Mouse (Mus musculus) hindbrain, postnatal 0 days (tissue): ENCODE results near the gene Ndufv3. TPM values are rescaled to one million over a fixed set of nuclear protein-coding genes. Genes with fewer than 3 reads are reported as not detected.
A peak's percentile ranks its signal among the peaks of the same experiment; 100 is the strongest.

Experiments used
- ATAC-seq: fragments of 200-750 bp; cut with Nextera tagmentation; 2 replicates; pipeline ENCODE4 v1.8.0; 2017; ENCODE audit warnings: mild to moderate bottlenecking, moderate TSS enrichment, moderate library complexity
- DNase-seq: peaks from one replicate; pipeline ENCODE4 v3.0.0-alpha.2; 2015; ENCODE audit warnings: low spot score
- H3K27ac ChIP-seq: fragments of 300-500 bp; sonication (generic); 2 replicates; pipeline ENCODE4 v1.5.1; 2014; ENCODE audit warnings: mild to moderate bottlenecking
- H3K27me3 ChIP-seq: fragments of 300-500 bp; sonication (generic); 2 replicates; pipeline ENCODE4 v1.6.1; 2014; ENCODE audit warnings: low read length, mixed read lengths; ENCODE audit not compliant: insufficient read depth
- H3K36me3 ChIP-seq: fragments of 300-500 bp; sonication (generic); 2 replicates; pipeline ENCODE4 v1.6.1; 2014; ENCODE audit warnings: low read length, mixed read lengths; ENCODE audit not compliant: insufficient read depth
- H3K4me1 ChIP-seq: fragments of 300-500 bp; sonication (generic); 2 replicates; pipeline ENCODE4 v1.6.1; 2014; ENCODE audit warnings: antibody characterized with exemption, low read length, mixed read lengths; ENCODE audit not compliant: insufficient read depth
- H3K4me2 ChIP-seq: fragments of 300-500 bp; sonication (generic); 2 replicates; pipeline ENCODE4 v1.6.1; 2014; ENCODE audit warnings: low read depth, mild to moderate bottlenecking, low read length, moderate library complexity, mixed read lengths
- H3K4me3 ChIP-seq: fragments of 300-500 bp; sonication (generic); 2 replicates; pipeline ENCODE4 v1.5.1; 2014; ENCODE audit warnings: low read length
- H3K9ac ChIP-seq: fragments of 300-500 bp; sonication (generic); replicated peaks from 2 replicates; pipeline ENCODE4 v1.6.1; 2014; ENCODE audit warnings: mild to moderate bottlenecking, low read length, moderate library complexity, mixed read lengths
- H3K9me3 ChIP-seq: fragments of 300-500 bp; sonication (generic); 2 replicates; pipeline ENCODE4 v1.6.1; 2016; ENCODE audit warnings: low read length, mixed read lengths
- CTCF ChIP-seq: IDR thresholded peaks from 2 replicates; pipeline ENCODE4 v1.5.1; 2016; ENCODE audit warnings: antibody characterized with exemption, control low read depth, low read depth
- WGBS: fragments of 180-500 bp; shearing (Covaris S2); extraction: QIAGEN DNeasy Blood & Tissue Kit; methylation state at CpG from one replicate; pipeline ENCODE4 v1.1.7; 2014; 5-methylcytosine and 5-hydroxymethylcytosine counted together
- microRNA-seq, 2 experiments: library from miRNA; unstranded; fragments of <30 nt; microRNA quantifications; one replicate each; pipeline ENCODE4; 2016
- polyA plus RNA-seq: library from polyadenylated mRNA; unstranded; fragments of >200 nt; fragmentation: Nextera tagmentation; extraction: Ambion mirVana; gene quantifications from 2 replicates; pipeline ENCODE4 v1.2.1, GENCODE M21; 2015
- total RNA-seq: library from RNA; depleted of rRNA; stranded (reverse); fragments of >200 nt; gene quantifications from 2 replicates; pipeline ENCODE4 v1.2.3, GENCODE M21; 2014; rRNA removed

Gene Ndufv3
- total and polyA plus RNA-seq, 2 experiments from 2014 or later: 267 to 575 TPM

DNA sequence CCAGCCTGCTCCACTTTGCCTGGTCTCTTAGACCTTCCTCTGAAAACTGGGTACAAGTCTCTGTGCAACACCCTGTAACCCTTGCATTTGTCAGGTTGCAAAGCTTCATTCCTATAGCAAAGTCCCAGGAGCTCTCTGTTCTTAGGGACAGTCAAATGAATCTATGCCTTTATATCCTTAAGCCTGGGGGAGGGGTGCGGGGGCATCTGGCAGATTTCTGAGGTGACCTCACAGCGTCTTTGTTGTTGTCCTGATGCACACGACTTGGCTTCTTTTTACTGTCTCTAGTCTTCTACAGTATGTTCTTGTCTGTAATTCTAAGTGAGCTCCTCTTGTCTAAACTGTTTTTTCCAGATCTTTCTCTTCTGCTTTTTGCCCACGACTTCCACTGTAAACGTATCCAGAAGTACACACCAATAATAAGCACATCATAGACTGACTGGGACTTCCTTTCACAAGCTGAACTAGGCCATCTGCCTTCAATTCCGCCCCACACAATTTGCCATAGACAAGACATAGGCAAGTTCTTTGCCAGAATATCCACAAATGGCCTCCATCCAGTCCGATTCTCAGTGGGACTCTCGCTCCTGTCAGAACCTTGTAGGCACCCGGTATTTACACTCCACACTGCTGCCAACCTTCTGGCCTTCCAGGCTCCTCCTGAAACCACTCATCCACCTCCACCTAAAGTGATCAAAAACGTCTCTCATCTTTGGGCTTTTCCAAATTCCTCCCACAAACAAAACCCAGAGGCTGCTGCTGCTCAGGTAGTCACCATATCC is 56.7 kb downstream of the Ndufv3 start:
- Histone ChIP-seq H3K9ac (no peak overlapping the region), H3K27ac (peak overlapping the region; percentile 45), H3K36me3 (no peaks in the 10 kb centered on the region), H3K4me1 (peaks cover 7% of the 10 kb centered on the region; the same call in 1 of the 2 replicates), H3K4me3 (no peak overlapping the region), H3K27me3 (no peaks in the 10 kb centered on the region), H3K4me2 (no peak overlapping the region), H3K9me3 (no peaks in the 10 kb centered on the region)
- 73% methylated on average over 10 of the region's 10 CpGs for WGBS
- ATAC-seq: no peak
- no peak for TF ChIP-seq CTCF
- peak; percentile 36 for DNase-seq

DNA sequence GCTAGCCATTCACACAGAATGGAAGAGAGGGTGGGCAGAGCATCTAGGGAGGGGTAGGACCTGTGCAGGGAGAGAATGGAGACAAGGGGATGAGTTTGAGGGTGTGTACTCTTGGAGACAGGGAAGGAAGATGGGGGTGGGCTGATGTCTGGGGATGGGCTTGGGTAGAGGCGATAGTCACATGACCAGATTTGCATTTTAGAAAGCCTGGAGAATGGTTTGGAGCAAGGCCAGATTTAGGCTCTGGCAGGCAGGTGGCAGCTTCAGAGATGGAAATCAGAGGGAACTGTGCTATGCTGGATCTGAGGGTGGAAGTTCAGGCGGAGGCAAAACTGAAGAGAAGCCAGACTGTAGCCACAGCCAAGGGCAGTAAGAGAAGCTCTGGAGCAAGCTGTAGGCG is 60.4 kb downstream of the Ndufv3 start:
- no peak for TF ChIP-seq CTCF

More for the DNA sequence above, 60.4 kb downstream of the Ndufv3 start:
- whole genome bisulfite sequencing: 31% methylated on average over 3 of the region's 3 CpGs
- peak; percentile 73 for DNase-seq
- Histone ChIP-seq H3K9ac (no peak overlapping the region), H3K27me3 (no peaks in the 10 kb centered on the region), H3K27ac (0 out of 2 replicates have a peak overlapping the region, but pooled peaks have one; percentile 36), H3K4me2 (no peak overlapping the region), H3K36me3 (no peaks in the 10 kb centered on the region), H3K9me3 (no peaks in the 10 kb centered on the region), H3K4me3 (no peak overlapping the region), H3K4me1 (peaks cover 7% of the 10 kb centered on the region; the same call in 1 of the 2 replicates)
- peak; percentile 61 for ATAC-seq

Small RNA genes within 50 kb of the gene (microRNA-seq; reads per million reads assigned to microRNA genes)
- 0 reads per million in 2 experiments for gene Gm24970

Other genes starting within 250 kb of the Ndufv3 start
- gene Rsph1, start 242.7 kb upstream of the Ndufv3 start, total RNA-seq: 0.50 and 1.3 TPM in 2 replicates
- gene Rsph1, start 242.7 kb upstream of the Ndufv3 start, polyA plus RNA-seq: 8.9 TPM in 2 replicates
- 8.8 and 10.7 TPM in 2 replicates for gene Slc37a1, start 233.3 kb upstream of the Ndufv3 start, total RNA-seq
- gene Slc37a1, start 233.3 kb upstream of the Ndufv3 start, polyA plus RNA-seq: 5.7 and 6.8 TPM in 2 replicates
- gene Pde9a, start 133.9 kb upstream of the Ndufv3 start, total RNA-seq: 34.4 and 39.8 TPM in 2 replicates
- 35.2 and 36.3 TPM in 2 replicates for gene Pde9a, start 133.9 kb upstream of the Ndufv3 start, polyA plus RNA-seq
- 50.9 and 56.5 TPM in 2 replicates for gene Wdr4, start 135 bp upstream of the Ndufv3 start, total RNA-seq
- 26.3 and 26.8 TPM in 2 replicates for gene Wdr4, start 135 bp upstream of the Ndufv3 start, polyA plus RNA-seq
- 31.2 and 36.7 TPM in 2 replicates for gene Pknox1, start 44.6 kb downstream of the Ndufv3 start, total RNA-seq
- gene Pknox1, start 44.6 kb downstream of the Ndufv3 start, polyA plus RNA-seq: 25.0 and 25.1 TPM in 2 replicates
- 31.4 and 38.8 TPM in 2 replicates for gene Cbs, start 117.1 kb downstream of the Ndufv3 start, total RNA-seq
- 25.8 and 30.7 TPM in 2 replicates for gene Cbs, start 117.1 kb downstream of the Ndufv3 start, polyA plus RNA-seq
- gene U2af1, start 138.8 kb downstream of the Ndufv3 start, total RNA-seq: 46.2 and 54.6 TPM in 2 replicates
- 224 and 242 TPM in 2 replicates for gene U2af1, start 138.8 kb downstream of the Ndufv3 start, polyA plus RNA-seq
- 0.52 and 0.90 TPM in 2 replicates for gene Cryaa, start 157.7 kb downstream of the Ndufv3 start, total RNA-seq
- 1.2 TPM in 2 replicates for gene Cryaa, start 157.7 kb downstream of the Ndufv3 start, polyA plus RNA-seq